Mouse (Mus musculus): ENCODE measurements around the gene Col7a1.

Gene Col7a1
- long read RNA-seq, experiment 1, partial matches to known transcripts: 2 of 2 reads
- long read RNA-seq, experiment 1, other reads (novel, unspliced or antisense): 0 of 2 reads
- long read RNA-seq, experiment 2, partial matches to known transcripts: 3 of 4 reads
- long read RNA-seq, experiment 2, other reads (novel, unspliced or antisense): 1 of 4 reads

- intact Hi-C loops (cut with DNase I): no loop called here
Observed at GRCm38 (mm10) chr9:108953081-108953636, at the start of gene Col7a1. Gene Col7a1 (plus strand): TSS chr9:108953586.

DNA sequence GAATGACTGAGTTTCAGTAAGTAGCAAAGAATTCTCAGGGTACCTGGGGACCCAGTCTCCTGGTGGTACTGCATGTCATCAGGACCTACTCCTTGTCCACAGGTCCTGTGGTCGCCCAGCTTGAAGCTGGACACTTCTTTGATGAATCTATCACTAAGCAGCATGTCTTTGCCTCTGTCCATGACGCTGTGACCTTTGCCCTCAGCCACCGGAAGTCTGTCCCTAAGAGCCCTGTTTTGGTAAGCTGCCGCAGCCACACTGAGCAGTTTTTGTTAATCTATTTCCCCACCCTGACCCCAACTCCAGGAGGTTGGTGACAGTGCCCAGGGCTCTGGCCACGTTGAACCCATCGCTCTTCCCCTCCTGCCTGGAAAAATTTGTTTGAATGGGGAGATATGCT lies 41.1 kb upstream of the Col7a1 start:
- intact Hi-C loops (cut with DNase I): no loop called here

DNA sequence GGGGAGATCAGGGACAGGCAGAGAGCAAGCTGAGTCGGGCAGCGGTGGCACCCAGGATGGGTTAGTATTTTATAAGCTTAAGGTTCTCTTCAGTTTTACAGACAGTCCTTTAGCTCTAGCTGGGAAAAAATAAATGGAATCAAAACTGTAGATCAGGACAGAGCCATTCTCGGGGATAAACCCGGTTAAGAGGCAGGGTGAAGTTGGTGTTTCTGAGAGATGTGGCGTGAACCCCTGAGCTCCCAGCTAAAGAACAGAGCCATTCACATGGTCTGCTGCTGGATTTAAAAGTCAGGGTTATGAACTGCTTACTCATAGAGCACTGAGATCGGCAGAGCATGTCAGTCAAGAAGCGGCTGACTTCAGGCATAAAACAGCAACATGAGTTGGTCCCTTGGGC lies 40.2 kb upstream of the Col7a1 start:
- intact Hi-C loops (cut with DNase I): no loop called here

- intact Hi-C loops (cut with DNase I): no loop called here
Observed at GRCm38 (mm10) chr9:108913621-108914020, 39.8 kb upstream of the Col7a1 start.

DNA sequence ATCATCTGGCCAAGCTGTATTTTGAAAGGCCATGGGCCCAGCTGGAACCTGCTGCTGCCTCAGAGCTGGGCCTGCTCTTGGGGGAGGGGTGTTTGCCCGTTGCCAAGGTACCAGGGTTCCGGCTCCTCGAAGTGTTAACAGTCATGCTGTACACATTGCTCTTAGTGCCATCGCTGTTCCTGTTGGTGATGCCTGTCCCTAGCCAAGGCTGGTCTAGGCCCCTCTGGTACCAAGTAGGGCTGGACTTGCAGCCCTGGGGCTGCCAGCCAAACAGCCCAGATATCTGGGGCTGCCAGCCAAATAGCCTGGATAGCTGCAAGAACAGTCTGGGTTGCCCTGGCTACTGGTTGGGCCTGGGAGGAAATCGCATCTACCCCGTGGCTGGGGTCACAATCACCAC lies 38.9 kb upstream of the Col7a1 start, which contains the start of gene Tmem89:
Gene Tmem89, plus strand, starts transcription at position 129 of the 400 bp plus-strand sequence.
- intact Hi-C loops (cut with DNase I): no loop called here

GRCm38 (mm10) chr9:108925897-108926296 lies 27.5 kb upstream of the Col7a1 start:
- intact Hi-C loops (cut with DNase I): no loop called here

DNA sequence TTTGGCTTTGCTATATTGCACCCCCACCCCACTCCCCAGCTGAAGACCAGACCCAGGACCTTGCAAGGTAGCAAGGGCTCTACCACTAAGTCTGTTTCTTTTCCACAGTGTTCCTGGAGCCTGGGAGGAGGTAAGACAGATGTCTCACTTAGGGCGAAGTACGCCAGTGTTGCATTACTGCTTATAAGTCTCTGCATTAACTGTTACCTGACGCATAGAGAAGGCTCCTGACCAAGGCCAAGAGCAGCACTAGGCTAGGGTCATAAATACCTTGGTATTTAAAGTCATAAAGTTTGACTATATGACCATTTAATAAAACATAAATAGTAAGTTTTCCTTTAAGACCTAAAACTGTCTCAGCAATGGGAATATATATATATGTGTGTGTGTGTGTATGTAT lies 25.0 kb upstream of the Col7a1 start:
- intact Hi-C loops (cut with DNase I): no loop called here

DNA sequence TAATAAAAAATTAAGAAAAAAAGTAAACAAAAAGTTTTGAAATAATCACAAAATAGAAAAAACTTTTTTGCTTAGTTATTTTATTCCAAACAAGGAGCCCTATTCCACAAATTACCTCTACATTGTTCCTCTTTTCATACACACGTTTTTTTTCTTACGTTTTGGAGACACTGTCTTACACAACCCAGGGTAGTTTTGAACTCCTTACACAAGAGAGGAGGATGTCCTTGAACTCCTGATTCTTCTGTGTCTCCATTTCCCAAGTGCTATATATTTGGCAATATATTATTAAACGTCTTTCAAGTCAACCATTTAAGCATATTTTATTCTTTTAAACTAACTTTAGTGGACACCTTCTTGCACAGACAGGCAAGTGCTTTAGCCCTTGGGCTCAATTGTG lies 17.4 kb upstream of the Col7a1 start:
- intact Hi-C loops (cut with DNase I): loop anchor here (5.0 kb wide), 1 partner anchor 121 kb away; the partner anchor contains the start of gene Trex1

GRCm38 (mm10) chr9:108936418-108937364 lies 16.7 kb upstream of the Col7a1 start, which contains the start of gene Uqcrc1:
Gene Uqcrc1 (plus strand): TSS chr9:108936633.
- intact Hi-C loops (cut with DNase I): loop anchor here (5.0 kb wide), 1 partner anchor 121 kb away; the partner anchor contains the start of gene Trex1

- intact Hi-C loops (cut with DNase I): no loop called here
Observed at GRCm38 (mm10) chr9:108945111-108945510, 8.3 kb upstream of the Col7a1 start.

DNA sequence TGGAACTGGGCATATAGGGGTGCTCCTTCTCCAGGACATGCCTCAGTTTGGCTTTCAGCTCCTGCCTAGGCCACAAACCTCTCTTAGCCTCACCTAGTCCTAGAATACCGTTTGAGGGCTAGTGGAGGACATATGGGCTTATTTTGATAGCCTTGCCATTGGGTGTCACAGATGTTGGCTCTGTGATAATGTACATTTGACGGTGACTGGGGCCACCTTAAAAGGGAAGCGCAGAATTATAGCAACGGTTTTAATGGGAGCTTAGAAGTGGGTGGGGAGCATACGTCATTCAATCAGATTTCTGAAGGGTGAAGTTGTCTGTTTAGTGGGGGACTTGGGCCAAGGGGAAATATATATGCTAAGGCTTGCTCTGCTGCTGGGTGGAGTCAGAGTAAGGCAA lies 7.8 kb upstream of the Col7a1 start:
- intact Hi-C loops (cut with DNase I): no loop called here

- intact Hi-C loops (cut with DNase I): no loop called here
Observed at GRCm38 (mm10) chr9:108949231-108949966, 4.0 kb upstream of the Col7a1 start.

DNA sequence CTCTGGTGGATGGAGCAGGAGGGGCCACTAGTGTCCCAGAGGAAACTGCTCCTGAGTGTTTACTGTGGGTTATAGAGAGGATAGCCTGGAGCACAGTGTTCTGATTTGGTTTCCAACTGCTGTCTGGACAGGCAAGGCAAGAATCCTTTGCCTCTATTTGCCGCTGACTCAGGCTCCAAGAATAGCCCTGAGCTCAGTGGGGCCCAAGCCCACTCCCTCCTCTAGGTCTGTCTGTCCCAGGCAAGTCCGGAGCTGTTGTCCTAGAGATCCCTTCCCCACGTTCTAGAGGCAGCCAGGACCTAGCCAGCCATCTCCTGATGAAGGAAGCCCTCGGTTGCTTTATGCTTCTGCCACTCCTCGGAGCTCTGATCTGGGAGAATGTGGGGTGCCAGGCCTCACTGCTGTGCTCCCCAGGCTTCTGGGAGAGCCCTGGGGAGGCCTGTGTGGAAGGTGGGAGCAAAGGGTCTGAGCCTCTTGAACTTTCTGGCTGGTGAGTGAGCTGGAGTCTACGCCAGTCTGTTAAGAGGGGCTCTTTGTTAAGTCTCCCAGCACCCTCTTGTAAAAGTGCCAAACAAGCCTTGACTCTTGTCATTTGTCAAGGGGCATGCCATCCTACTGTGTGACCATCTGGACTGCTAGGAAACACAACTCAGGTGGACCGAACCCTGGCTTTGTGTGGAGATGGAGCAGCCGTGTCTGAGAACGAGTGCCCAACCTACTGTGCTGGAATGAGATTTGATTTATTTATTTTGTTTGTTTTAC lies 3.2 kb upstream of the Col7a1 start:
- intact Hi-C loops (cut with DNase I): no loop called here

- intact Hi-C loops (cut with DNase I): no loop called here
Observed at GRCm38 (mm10) chr9:108955241-108955640, 1.9 kb downstream of the Col7a1 start.

- intact Hi-C loops (cut with DNase I): no loop called here
Observed at GRCm38 (mm10) chr9:108955846-108956245, 2.5 kb downstream of the Col7a1 start.

- intact Hi-C loops (cut with DNase I): no loop called here
Observed at GRCm38 (mm10) chr9:108963577-108963976, 10.2 kb downstream of the Col7a1 start.

GRCm38 (mm10) chr9:108964338-108964737 lies 11.0 kb downstream of the Col7a1 start:
- intact Hi-C loops (cut with DNase I): no loop called here

DNA sequence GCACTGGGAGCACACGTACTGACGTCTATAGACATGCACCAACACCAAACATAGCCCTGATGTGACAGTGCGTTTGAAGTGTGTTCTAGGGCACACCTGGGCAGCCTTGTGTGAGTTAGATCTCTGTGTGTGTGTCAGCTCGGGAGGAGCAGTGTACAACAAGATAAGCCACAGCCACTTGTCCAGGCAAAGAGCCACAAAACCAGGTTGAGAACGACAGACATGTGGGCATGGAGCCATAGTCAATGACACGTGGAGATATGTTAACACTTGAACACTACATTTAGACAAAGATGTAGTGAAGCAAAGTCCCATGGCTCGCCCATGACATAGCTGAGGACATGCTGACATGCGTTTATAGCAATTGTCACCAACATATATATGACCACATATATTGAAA lies 17.2 kb downstream of the Col7a1 start:
- intact Hi-C loops (cut with DNase I): no loop called here

DNA sequence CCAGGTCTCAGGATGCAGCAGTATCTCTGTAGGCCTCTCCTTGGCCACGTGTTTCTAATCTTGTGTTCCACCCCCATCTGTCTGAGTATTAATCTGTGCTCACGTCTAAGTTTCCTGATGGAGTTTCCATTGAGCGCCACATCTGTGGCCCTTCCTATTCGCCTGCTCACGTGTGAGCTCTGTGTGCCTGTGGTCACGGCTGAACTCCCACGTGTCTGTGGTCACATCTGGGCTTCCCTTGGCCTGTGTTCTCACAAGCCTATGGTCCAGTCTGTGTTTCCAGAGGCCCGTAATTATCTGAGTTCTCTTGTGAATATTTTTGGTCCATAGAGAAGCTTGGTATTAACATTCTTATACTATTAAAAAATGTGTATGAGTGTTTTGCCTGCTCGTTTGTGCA lies 23.1 kb downstream of the Col7a1 start:
- intact Hi-C loops (cut with DNase I): no loop called here

DNA sequence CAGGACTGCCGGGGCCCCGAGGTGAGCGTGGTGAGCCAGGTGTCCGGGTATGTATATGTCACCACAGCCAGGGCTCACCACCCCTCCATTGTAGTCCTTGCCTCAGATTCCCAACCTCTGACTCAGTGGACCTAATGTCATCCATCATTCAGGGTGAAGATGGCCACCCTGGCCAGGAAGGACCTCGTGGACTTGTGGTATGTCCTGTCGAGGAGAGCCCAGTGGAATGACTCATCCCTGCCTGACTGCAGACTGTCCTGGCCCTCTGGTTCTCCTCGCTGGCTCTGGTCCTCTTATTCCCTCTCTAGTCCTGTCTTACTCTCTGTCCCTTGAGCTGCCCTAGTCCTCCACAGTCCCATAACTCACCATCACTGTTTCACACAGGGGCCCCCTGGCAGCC lies 24.6 kb downstream of the Col7a1 start:
- intact Hi-C loops (cut with DNase I): no loop called here

- intact Hi-C loops (cut with DNase I): no loop called here
Observed at GRCm38 (mm10) chr9:108982498-108982897, 29.1 kb downstream of the Col7a1 start.

All from adrenal gland (tissue).